Mouse (Mus musculus) lung, postnatal 0 days (tissue): ENCODE measurements at regions not wholly inside any gene's neighbourhood (a gene's known extent, or its start where the extent isn't known, plus 50 kb on each side); places are given as distances from the start of the nearest gene placed in this dataset.

ENCODE experiments used
- ATAC-seq: fragments of 200-750 bp; cut with Nextera tagmentation; 2 replicates; pipeline ENCODE4 v1.8.0; 2017; ENCODE audit warnings: moderate library complexity
- DNase-seq: peaks from one replicate; pipeline ENCODE4 v3.0.0-alpha.2; 2016; ENCODE audit warnings: low spot score
- H3K27ac ChIP-seq: fragments of 300-500 bp; sonication (generic); 2 replicates; pipeline ENCODE4 v1.5.1; 2014; ENCODE audit warnings: antibody characterized with exemption, mild to moderate bottlenecking, low read length, mixed read lengths
- H3K27me3 ChIP-seq: fragments of 300-500 bp; sonication (generic); replicated peaks from 2 replicates; pipeline ENCODE4 v1.6.1; 2014; ENCODE audit warnings: low read length, mixed read lengths; ENCODE audit not compliant: insufficient read depth
- H3K36me3 ChIP-seq: fragments of 300-500 bp; sonication (generic); 2 replicates; pipeline ENCODE4 v1.6.1; 2014; ENCODE audit warnings: low read length, mixed read lengths; ENCODE audit not compliant: insufficient read depth
- H3K4me1 ChIP-seq: fragments of 300-500 bp; sonication (generic); 2 replicates; pipeline ENCODE4 v1.6.1; 2014; ENCODE audit warnings: antibody characterized with exemption, low read depth, low read length, mixed read lengths; ENCODE audit not compliant: insufficient read depth
- H3K4me2 ChIP-seq: fragments of 300-500 bp; sonication (generic); replicated peaks from 2 replicates; pipeline ENCODE4 v1.6.1; 2014; ENCODE audit warnings: low read depth, mild to moderate bottlenecking, low read length, moderate library complexity, mixed read lengths
- H3K4me3 ChIP-seq: fragments of 300-500 bp; sonication (generic); 2 replicates; pipeline ENCODE4 v1.5.1; 2014; ENCODE audit warnings: low read depth, low read length
- H3K9ac ChIP-seq: fragments of 300-500 bp; sonication (generic); replicated peaks from 2 replicates; pipeline ENCODE4 v1.6.1; 2014; ENCODE audit warnings: low read depth, mild to moderate bottlenecking
- H3K9me3 ChIP-seq: fragments of 300-500 bp; sonication (generic); 2 replicates; pipeline ENCODE4 v1.6.1; 2016; ENCODE audit warnings: low read length, mixed read lengths
- CTCF ChIP-seq: IDR thresholded peaks from 2 replicates; pipeline ENCODE4 v1.5.1; 2016; ENCODE audit warnings: antibody characterized with exemption, mild to moderate bottlenecking
- EP300 ChIP-seq: IDR thresholded peaks from 2 replicates; pipeline ENCODE4 v1.6.1; 2016; ENCODE audit warnings: antibody characterized with exemption, mild to moderate bottlenecking, control low read depth
- WGBS: fragments of 180-500 bp; shearing (Covaris S2); extraction: QIAGEN DNeasy Blood & Tissue Kit; methylation state at CpG from one replicate; pipeline ENCODE4 v1.1.7; 2014; 5-methylcytosine and 5-hydroxymethylcytosine counted together

- Histone ChIP-seq H3K9me3 (no peaks in the 10 kb centered on the region), H3K27ac (no peak overlapping the region), H3K4me1 (no peaks in the 10 kb centered on the region), H3K4me2 (no peak overlapping the region), H3K4me3 (no peak overlapping the region), H3K27me3 (no peaks in the 10 kb centered on the region), H3K36me3 (no peaks in the 10 kb centered on the region), H3K9ac (no peak overlapping the region)
- 57% methylated on average over 7 of the region's 7 CpGs for WGBS
- no peak for DNase-seq
- no peak for ATAC-seq
- TF ChIP-seq CTCF, result no peak
- no peak for TF ChIP-seq EP300
Measured at GRCm38 (mm10) chr1:164511628-164512385, 53.7 kb upstream of the Atp1b1 start.

GRCm38 (mm10) chr1:164509226-164509625, 51.1 kb upstream of the Atp1b1 start:
- Histone ChIP-seq H3K9me3 (no peaks in the 10 kb centered on the region), H3K4me2 (no peak overlapping the region), H3K27ac (no peak overlapping the region), H3K9ac (no peak overlapping the region), H3K36me3 (no peaks in the 10 kb centered on the region), H3K4me3 (no peak overlapping the region), H3K27me3 (no peaks in the 10 kb centered on the region), H3K4me1 (no peaks in the 10 kb centered on the region)
- ATAC-seq (no peak), DNase-seq (no peak)
- 54% methylated on average over 1 of the region's 1 CpGs for WGBS
- TF ChIP-seq EP300 (no peak), CTCF (no peak)

DNA sequence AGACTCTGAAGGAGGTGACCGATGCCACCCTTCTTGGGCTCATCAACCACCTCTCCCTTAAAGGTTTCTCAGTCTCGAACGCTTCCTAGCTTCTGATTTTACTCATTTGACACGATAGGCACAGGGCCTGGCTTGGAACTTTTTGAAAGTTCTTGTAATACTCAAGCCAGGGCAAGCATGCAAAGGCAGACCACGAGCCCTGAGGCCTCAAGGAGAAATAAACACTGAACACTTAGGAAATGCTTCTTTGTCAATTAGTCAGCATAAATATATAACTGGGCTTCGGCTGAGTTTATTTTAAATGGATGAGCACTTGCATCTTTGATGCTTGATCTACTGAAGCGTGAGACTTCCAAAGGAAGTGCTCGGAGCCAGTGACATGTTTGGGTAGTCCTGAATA, 50.4 kb upstream of the Atp1b1 start:
- Histone ChIP-seq H3K4me2 (no peak overlapping the region), H3K27ac (no peak overlapping the region), H3K4me1 (no peaks in the 10 kb centered on the region), H3K4me3 (no peak overlapping the region), H3K9me3 (no peaks in the 10 kb centered on the region), H3K36me3 (no peaks in the 10 kb centered on the region), H3K27me3 (no peaks in the 10 kb centered on the region), H3K9ac (no peak overlapping the region)
- DNase-seq (no peak), ATAC-seq (no peak)
- WGBS, result 58% methylated on average over 8 of the region's 8 CpGs
- TF ChIP-seq CTCF (no peak), EP300 (no peak)

DNA sequence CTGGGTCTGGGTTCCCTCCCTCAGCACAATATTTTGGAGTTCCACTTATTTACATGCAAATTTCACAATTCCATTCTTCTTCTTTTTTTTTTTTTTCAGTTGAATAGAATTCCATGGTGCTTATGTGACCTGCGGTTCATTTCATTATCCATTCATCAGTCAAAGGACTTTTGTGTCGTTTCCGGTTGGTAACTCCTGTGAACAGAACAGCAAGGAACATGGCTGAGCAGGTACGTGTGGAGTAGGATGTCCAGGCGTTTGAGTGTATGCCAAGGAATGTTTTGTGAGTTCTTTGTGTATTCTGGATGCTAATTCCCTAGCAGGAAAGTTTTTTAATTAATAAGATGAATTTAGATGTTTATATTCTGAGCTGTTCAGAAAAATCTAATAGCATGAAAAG, 50.0 kb upstream of the Atp1b1 start:
- H3K4me3 ChIP-seq, result no peak overlapping the region
- no peak overlapping the region for H3K27ac ChIP-seq
- no peaks in the 10 kb centered on the region for H3K27me3 ChIP-seq
- WGBS, result 69% methylated on average over 5 of the region's 5 CpGs
- no peak overlapping the region for H3K4me2 ChIP-seq
- no peak overlapping the region for H3K9ac ChIP-seq
- no peak for ATAC-seq
- H3K36me3 ChIP-seq, result no peaks in the 10 kb centered on the region
- TF ChIP-seq EP300 (no peak), CTCF (no peak)
- H3K4me1 ChIP-seq, result no peaks in the 10 kb centered on the region
- H3K9me3 ChIP-seq, result no peaks in the 10 kb centered on the region
- DNase-seq, result no peak
